Mouse (Mus musculus) ES-E14 (cell line): ENCODE measurements around the gene Ipo7.

Experiments used
- HCFC1 ChIP-seq: IDR thresholded peaks from 2 replicates; pipeline ENCODE4 v1.6.1; 2012; ENCODE audit warnings: low read length, inconsistent platforms, borderline replicate concordance; ENCODE audit not compliant: insufficient read depth
- MAFK ChIP-seq: IDR thresholded peaks from 2 replicates; pipeline ENCODE4 v1.6.1; 2014; ENCODE audit warnings: mild to moderate bottlenecking, low read depth, low read length, inconsistent platforms; ENCODE audit not compliant: insufficient read depth
- ZNF384 ChIP-seq: IDR thresholded peaks from 2 replicates; pipeline ENCODE4 v1.6.1; 2012; ENCODE audit warnings: low read depth, low read length, inconsistent platforms

GRCm38 (mm10) chr7:110005976-110006375 lies 12.1 kb upstream of the Ipo7 start:
- no peak for TF ChIP-seq ZNF384
- TF ChIP-seq MAFK: no peak
- TF ChIP-seq HCFC1: no peak
